Mouse (Mus musculus) thymus, adult 2 months (tissue): ENCODE data around the gene Gnai2. TPM values are rescaled to one million over a fixed set of nuclear protein-coding genes. Genes with fewer than 3 reads are reported as not detected.
"Not testable (repeated sequence)": the region's sequence is repeated elsewhere in the genome, so short reads cannot be mapped to it uniquely, and the experiment has no call there.

ENCODE experiments used
- DNase-seq: peaks from one replicate; pipeline ENCODE4 v3.0.0; 2021
- H3K27ac ChIP-seq: fragments of 200-500 bp; 2 replicates; pipeline ENCODE4 v1.5.1; 2012; ENCODE audit warnings: low read length, control low read depth; ENCODE audit not compliant: control insufficient read depth, insufficient read depth
- H3K27me3 ChIP-seq: fragments of 200-500 bp; 2 replicates; pipeline ENCODE4 v1.6.1; 2012; ENCODE audit warnings: mild to moderate bottlenecking, low read length, moderate library complexity, mixed read lengths; ENCODE audit not compliant: control insufficient read depth, insufficient read depth
- H3K36me3 ChIP-seq: fragments of 200-500 bp; 2 replicates; pipeline ENCODE4 v1.6.1; 2012; ENCODE audit warnings: mild to moderate bottlenecking, low read length, moderate library complexity; ENCODE audit not compliant: control insufficient read depth, insufficient read depth
- H3K4me1 ChIP-seq: fragments of 200-500 bp; replicated peaks from 2 replicates; pipeline ENCODE4 v1.6.1; 2012; ENCODE audit warnings: low read length; ENCODE audit not compliant: control insufficient read depth, insufficient read depth
- H3K4me3 ChIP-seq: fragments of 200-500 bp; 2 replicates; pipeline ENCODE4 v1.5.1; 2012; ENCODE audit warnings: mild to moderate bottlenecking, low read length, control low read depth, moderate library complexity; ENCODE audit not compliant: control insufficient read depth, insufficient read depth
- CTCF ChIP-seq: fragments of 200-500 bp; IDR thresholded peaks from 2 replicates; pipeline ENCODE4 v1.5.1; 2012; ENCODE audit warnings: mild to moderate bottlenecking, control low read depth, low read length, moderate library complexity, borderline replicate concordance; ENCODE audit not compliant: control insufficient read depth, poor library complexity, insufficient read depth; ENCODE audit errors: extremely low read depth
- POLR2A ChIP-seq: fragments of 200-500 bp; IDR thresholded peaks from 2 replicates; pipeline ENCODE4 v1.6.1; 2012; ENCODE audit warnings: mild to moderate bottlenecking, low read length, control low read depth, moderate library complexity; ENCODE audit not compliant: control insufficient read depth, poor library complexity, insufficient read depth; ENCODE audit errors: extremely low read depth
- WGBS: fragments of 180-500 bp; shearing (Covaris S2); methylation state at CpG from one replicate; pipeline ENCODE4 v1.1.7; 2018; 5-methylcytosine and 5-hydroxymethylcytosine counted together
- polyA plus RNA-seq: library from polyadenylated mRNA; depleted of rRNA; stranded (reverse); fragments of >200 nt; gene quantifications from 2 replicates; pipeline ENCODE4 v1.2.3, GENCODE M21; 2012; rRNA removed

Gnai2 gene
- polyA plus RNA-seq = 1,154 and 1,267 TPM in 2 replicates

GRCm38 (mm10) chr9:107635279-107636028 lies at the start of gene Gnai2:
TSS of gene Gnai2 (minus strand) at chr9:107635367.
- H3K36me3 ChIP-seq = no peaks in the 10 kb centered on the region
- DNase-seq = peak; percentile 98
- H3K4me3 ChIP-seq = peak within 1 kb of the TSS; percentile 85
- H3K4me1 ChIP-seq = peaks cover 35% of the 10 kb centered on the region
- TF ChIP-seq CTCF = peak; percentile 65; the same call in 1 of the 2 replicates
- peak; percentile 98 for TF ChIP-seq POLR2A
- H3K27ac ChIP-seq = peak within 1 kb of the TSS; percentile 77
- no peaks in the 10 kb centered on the region for H3K27me3 ChIP-seq
- WGBS = 1% methylated on average over 38 of the region's 38 CpGs

- TF ChIP-seq CTCF (no peak), POLR2A (no peak)
- no peak overlapping the region for H3K27ac ChIP-seq
- H3K4me1 ChIP-seq = no peaks in the 10 kb centered on the region
- H3K27me3 ChIP-seq = no peaks in the 10 kb centered on the region; the same call in 1 of the 2 replicates
- DNase-seq = no peak
- 91% methylated on average over 20 of the region's 20 CpGs for WGBS
- no peaks in the 10 kb centered on the region for H3K36me3 ChIP-seq
- no peak overlapping the region for H3K4me3 ChIP-seq
These were observed 47.2 kb upstream of the Gnai2 start for GRCm38 (mm10) chr9:107682405-107682804.

- TF ChIP-seq POLR2A (no peak), CTCF (no peak)
- H3K4me3 ChIP-seq = no peak within 1 kb of the TSS
- H3K4me1 ChIP-seq = peaks cover 14% of the 10 kb centered on the region
- no peak within 1 kb of the TSS for H3K27ac ChIP-seq
- peaks cover 7% of the 10 kb centered on the region; the same call in 1 of the 2 replicates for H3K27me3 ChIP-seq
- DNase-seq = no peak
- WGBS = 71% methylated on average over 5 of the region's 5 CpGs
- no peaks in the 10 kb centered on the region for H3K36me3 ChIP-seq
These were observed 44.3 kb upstream of the Gnai2 start, which contains the start of gene Gnat1 for GRCm38 (mm10) chr9:107679501-107679900. TSS of gene Gnat1 (minus strand) at chr9:107679712.

DNA sequence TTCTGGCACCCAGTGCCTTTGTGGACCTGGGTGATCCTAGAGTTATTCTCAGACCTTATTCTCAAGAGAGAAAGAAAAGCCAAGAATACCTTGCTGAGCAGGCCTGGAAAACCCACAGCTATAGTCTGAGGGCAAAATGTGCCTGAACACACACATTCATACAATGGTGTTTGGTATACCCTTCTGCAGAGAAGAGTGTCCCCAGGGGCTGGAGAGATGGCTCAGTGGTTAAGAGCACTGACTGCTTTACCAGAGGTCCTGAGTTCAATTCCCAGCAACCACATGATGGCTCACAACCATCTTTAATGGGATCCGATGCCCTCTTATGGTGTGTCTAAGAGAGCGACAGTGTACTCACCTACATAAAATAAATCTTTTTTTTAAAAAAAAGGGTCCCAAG lies 43.7 kb upstream of the Gnai2 start:
- Histone ChIP-seq H3K27me3 (peaks cover 7% of the 10 kb centered on the region; the same call in 1 of the 2 replicates), H3K4me3 (no peak overlapping the region), H3K4me1 (peaks cover 14% of the 10 kb centered on the region), H3K27ac (no peak overlapping the region), H3K36me3 (no peaks in the 10 kb centered on the region)
- 97% methylated on average over 2 of the region's 2 CpGs for WGBS
- TF ChIP-seq POLR2A (no peak), CTCF (no peak)
- no peak for DNase-seq

DNA sequence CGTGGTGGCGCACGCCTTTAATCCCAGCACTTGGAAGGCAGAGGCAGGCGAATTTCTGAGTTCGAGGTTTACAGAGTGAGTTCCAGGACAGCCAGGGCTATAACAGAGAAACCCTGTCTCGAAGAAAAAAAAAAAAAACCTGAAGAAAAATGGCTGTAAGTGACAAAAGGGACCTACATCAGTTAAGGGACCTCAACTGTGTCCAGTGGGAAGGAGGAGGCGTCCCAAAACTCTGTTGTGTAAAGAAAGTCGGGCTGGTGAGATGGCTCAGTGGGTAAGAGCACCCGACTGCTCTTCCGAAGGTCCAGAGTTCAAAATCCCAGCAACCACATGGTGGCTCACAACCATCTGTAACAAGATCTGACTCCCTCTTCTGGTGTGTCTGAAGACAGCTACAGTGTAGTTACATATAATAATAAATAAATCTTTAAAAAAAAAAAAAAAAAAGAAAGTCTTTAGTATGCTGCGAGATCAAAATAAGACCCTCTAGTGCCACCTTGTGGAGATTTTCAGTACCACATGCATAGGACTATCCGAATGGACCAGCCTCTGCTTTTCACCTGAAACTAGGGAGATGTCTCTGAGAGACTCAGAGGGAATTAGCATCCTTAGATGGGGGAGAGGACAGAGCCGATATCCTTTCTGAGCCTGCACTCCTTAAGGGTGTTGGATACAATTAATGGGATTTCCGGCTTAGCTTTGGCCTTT lies 42.8 kb upstream of the Gnai2 start:
- 41% methylated on average over 14 of the region's 14 CpGs for WGBS
- H3K36me3 ChIP-seq, H3K4me3 ChIP-seq, H3K27ac ChIP-seq, H3K27me3 ChIP-seq: not testable (repeated sequence)
- DNase-seq = peak; percentile 80
- peaks cover 14% of the 10 kb centered on the region for H3K4me1 ChIP-seq

- peak; percentile 70; the same call in 1 of the 2 replicates for TF ChIP-seq CTCF
- TF ChIP-seq POLR2A = no peak
- peaks cover 14% of the 10 kb centered on the region for H3K4me1 ChIP-seq
- 27% methylated on average over 17 of the region's 17 CpGs for WGBS
- no peaks in the 10 kb centered on the region for H3K36me3 ChIP-seq
- no peak overlapping the region for H3K27ac ChIP-seq
- H3K27me3 ChIP-seq = peaks cover 7% of the 10 kb centered on the region; the same call in 1 of the 2 replicates
- DNase-seq = peak; percentile 61
- no peak overlapping the region for H3K4me3 ChIP-seq
These were observed 42.1 kb upstream of the Gnai2 start for GRCm38 (mm10) chr9:107677091-107677784.
